Mouse (Mus musculus): ENCODE data around the gene Gm28230. TPM values are rescaled to one million over a fixed set of nuclear protein-coding genes. Genes with fewer than 3 reads are reported as not detected.

Gene Gm28230
- total RNA-seq, 2 experiments from 2014 or later = not detected

DNA sequence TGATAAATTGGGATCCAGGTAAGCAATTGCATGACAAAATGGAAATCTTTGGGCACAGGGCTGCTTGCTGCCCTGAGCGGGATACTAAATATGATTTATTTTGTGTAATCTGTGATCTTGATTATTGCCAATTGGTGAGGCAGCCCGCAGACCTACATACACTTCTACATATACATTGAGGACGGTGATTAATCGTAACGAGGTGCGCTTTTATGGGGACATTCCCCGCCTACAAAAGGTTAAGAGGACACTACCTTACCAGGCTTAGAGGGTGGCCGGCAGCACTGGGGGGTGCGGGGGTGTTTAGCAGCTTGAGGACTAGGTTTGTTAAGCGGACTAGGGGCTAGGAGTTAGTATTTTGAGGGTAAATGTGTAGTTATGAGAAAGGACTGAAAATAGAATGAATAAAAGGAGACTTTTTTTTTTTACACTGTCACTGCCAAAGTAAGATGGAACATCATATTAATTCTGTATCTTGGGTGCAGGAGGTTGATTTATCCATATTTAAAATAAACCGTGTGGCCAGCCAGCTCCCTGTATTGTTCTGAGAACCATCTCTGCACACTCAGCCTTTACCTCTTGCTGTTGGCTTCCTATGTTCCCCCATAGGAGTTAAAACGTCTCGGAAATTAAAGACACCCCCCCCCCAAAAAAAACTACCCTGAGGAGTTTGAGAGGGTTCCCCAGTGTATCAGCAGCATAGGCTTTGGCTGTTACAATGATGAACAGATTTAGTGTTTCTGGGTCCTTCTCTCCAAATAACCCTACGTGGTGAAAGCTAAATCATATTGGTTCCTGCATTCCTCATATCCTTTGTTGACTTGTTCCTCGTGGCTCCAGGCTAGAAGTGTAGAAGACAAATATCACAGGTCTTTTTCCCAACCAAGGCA, 10.4 kb downstream of the Gm28230 start:
- ATAC-seq (replicated peaks; ENCODE audit: low FRiP score, poor library complexity, severe bottlenecking) = no peak

DNA sequence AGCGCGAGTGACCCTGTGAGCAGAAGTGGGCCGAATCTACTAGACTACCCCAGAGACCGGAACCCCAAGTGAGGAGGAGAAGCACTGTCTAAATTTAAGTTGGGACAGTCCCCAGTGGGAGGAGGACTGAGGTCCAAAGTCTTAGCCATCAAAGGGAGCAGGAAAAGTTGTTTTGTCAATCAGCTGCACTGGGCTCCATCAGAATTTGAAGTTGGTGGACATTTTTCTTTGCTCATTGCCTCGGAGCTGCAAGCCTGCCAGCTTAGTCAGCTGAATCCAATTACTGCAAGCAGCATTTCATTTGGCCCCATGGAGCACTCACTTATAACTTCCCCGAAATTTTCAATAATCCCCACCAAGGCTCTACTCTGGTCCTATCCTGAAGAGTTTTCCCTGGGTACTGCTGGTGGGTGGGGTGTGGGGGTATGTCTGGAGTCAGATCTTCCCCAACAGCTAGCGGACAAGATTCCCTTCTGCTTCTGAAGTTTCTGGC, 11.1 kb downstream of the Gm28230 start:
- no peak for ATAC-seq (replicated peaks; ENCODE audit: low FRiP score, poor library complexity, severe bottlenecking)

DNA sequence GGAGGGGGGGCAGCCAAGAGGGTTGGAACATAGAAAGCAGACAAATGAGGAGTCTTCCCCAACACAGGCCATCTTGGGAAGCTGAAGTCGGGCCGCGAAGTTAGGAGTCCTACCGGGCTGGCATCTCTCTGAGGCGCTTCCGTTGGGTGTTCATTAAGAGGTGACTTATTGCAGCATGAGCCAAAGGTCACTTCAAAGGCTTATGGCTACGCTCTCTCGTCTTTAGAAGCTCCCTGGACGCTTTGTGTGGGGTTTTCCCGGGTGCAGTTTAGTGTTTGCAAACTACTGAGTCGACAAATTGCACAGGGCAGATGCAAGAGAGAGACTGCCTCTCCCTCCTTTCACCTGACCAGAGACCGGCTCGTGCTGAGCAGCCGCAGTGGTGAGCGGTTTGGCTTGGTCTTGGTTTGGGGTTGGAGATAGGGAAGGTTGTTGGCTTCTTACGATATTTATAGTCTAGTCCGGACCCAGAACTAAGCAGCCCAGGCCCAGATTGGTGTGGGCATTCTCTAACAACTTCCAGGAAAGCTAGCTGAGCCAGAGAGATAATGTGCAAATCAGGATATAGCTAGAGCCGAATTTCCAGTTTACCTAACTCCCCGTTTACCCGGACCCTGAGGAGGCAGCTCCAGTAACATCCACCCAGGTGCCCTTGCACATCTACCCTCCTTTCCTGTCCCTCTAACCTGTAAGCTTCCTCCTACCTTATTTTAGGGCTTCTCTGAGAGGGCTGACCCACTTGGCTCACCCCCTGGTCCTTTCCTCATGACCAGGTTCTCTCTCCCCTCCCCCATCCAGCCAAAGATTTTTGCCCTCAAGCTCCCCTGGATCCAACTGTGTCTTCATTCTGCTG, 12.3 kb downstream of the Gm28230 start:
- no peak for ATAC-seq (replicated peaks; ENCODE audit: low FRiP score, poor library complexity, severe bottlenecking)

DNA sequence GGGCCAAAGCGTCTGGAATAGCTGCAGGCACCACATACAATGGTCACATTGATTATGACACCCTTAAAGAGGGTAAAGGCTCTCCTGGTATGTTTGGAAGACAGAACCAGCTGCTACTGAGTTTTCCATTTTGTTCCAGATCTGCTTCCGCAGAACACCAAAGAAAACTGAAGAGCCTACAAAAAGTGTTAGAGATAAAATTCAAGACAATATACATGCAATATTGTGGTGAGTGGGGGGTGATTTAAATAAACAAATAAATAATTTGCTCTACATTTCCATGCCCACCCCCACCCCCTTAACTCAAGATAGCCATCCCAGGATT, 12.9 kb downstream of the Gm28230 start:
- no peak for ATAC-seq (replicated peaks; ENCODE audit: low FRiP score, poor library complexity, severe bottlenecking)

DNA sequence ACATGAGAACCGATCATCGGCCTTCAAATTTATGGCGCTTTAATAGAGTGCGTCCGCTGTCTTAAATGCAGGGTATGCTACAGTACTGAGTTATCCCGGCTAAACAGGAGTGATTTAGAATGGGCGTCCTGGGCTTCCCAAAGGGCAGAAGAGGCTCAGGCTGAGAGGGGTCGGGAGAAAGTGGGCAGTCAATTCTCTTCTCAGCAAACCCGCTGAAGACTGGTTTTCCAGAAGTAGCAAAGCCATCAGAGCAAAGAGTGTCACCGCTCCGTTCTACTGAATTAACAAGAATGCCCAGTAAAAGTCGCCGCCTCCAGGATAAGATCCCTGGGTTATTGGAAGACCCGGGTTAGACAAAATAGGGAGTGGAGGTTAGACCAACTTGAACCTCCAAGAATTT, 13.3 kb downstream of the Gm28230 start:
- ATAC-seq (replicated peaks; ENCODE audit: low FRiP score, poor library complexity, severe bottlenecking) = no peak

DNA sequence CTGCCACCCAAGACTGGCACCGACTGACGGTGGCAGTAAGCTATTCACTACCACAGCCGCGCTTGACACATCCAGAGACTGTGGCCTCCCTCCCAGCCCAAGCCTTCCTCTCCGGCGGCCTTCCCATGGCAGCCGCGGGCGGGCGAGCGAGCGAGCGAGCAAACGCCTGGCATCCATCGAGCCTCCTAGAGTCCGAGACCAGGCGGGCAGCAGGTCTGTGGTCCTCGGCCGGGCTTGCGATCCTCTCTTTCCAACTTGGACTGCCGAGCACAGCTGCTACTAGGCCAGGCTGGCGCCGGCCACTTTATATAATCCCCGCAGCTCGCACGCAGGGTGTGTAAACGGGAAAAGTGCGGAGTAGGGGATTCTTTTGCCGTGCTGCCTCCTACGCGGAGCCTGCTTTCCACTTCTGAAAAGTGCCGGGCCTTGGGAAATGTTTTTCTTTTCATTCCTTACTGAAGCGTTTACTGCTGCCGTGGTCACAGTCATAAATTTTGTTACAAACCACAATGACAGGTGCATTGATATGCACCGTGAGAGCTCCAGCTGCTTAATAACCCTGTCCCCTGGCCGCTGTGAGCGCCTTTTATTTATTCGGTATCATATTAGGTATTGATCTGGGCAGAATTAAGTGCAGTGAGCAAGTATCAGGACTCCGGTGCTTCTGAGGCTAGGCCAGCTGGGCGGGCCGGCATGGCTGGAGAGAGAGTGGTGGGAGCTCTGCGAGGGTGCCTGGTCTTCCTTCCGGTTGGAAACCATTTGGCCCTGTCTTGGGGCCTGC, 14.0 kb downstream of the Gm28230 start:
- no peak for ATAC-seq (replicated peaks; ENCODE audit: low FRiP score, poor library complexity, severe bottlenecking)

DNA sequence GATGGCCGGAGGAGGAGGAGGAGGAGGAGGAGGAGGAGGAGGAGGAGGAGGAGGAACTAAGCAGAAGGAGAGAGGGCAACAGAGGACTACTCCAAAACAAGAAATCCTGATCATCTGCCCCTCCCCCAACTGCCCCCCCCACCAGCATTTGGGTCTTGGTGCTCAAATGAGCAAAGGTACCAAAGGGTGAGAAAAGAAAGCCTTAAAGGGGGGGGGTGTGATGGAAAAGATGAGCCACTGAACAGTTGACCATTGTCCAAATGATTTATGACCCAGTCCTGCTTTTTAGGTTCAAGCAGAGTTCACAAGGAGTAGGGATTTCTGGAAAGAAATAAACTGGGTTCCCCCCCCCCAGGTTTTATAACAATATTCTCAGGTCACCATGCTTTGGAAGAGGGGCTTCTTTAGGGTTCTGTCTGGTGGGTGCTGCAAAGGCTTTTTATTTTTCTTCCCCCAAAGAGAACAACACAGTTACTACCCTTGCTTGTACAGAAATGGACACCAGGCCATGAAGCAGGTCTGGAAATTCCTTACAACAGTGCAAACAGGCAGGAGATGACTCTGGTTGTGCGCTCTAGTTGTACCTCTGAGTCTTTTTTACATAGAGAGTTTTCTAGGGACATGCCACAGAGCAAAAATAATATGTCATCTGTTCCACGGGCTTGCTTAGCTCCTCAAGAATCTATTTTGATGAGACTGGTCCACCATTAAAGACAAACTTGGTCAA, 14.9 kb downstream of the Gm28230 start:
- no peak for ATAC-seq (replicated peaks; ENCODE audit: low FRiP score, poor library complexity, severe bottlenecking)

DNA sequence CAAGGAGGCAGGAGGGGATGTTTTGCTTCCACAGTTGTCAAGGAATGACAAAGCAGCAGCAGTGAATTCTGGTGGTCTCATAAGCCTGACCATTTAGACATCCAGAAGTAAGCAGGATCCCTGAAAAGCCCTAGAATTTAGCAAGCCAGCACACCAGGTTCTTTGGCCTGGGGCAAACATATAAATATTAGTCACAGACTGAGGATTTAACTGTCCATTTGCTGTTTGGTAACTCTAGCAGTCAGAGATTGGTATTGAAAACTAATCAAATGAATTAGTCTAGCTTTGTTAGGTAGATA, 15.4 kb downstream of the Gm28230 start:
- ATAC-seq (replicated peaks; ENCODE audit: low FRiP score, poor library complexity, severe bottlenecking) = no peak

DNA sequence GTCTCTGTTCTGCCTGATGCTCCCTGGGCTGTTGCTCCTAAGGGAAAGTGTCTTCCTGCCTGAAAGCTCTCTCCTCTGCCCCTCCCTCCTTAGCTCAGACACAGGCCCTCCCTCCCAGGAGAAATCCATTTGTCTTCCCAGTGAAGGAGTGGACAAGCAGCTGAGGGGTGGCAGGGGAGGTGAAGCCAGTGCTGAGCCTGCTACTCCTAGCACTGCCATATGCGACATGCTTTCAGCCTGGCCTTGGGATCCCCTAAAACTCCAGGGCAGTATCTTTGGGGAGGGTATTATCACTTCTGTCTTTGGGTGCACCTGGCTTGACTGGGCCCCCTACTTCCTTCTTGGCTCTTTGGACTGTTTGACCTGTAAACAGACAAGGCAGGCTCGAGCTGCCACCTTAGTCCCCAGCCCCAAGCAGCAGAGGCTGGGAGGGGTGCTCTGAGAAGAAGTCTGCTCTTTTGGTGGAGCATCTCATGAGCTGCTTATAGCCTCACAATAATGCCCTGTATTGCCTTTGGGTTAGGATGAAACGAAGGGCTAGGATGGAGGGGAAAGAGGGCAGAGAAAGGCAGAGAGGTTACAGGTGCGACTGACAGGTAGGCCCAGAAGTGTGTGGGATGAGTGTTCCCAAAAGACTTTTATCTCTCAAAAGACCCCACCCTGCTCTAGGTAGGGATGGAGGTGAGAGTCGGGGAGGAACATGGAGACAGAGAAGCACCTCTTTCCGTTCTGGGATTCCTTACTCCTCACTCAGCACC, 19.2 kb downstream of the Gm28230 start:
- no peak for ATAC-seq (replicated peaks; ENCODE audit: low FRiP score, poor library complexity, severe bottlenecking)

DNA sequence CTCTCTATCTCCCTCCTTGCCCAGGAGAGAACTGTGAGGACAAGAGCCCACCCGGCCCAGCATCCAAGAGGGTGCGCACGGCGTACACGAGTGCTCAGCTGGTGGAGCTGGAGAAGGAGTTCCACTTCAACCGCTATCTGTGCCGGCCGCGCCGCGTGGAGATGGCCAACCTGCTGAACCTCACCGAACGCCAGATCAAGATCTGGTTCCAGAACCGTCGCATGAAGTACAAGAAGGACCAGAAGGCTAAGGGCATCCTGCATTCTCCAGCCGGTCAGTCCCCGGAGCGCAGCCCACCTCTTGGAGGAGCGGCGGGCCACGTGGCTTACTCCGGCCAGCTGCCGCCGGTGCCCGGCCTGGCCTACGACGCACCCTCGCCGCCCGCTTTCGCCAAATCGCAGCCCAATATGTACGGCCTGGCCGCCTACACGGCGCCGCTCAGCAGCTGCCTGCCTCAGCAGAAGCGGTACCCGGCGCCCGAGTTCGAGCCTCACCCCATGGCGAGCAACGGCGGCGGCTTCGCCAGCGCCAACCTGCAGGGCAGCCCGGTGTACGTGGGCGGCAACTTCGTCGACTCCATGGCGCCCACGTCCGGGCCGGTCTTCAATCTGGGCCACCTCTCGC, 19.9 kb downstream of the Gm28230 start:
- no peak for ATAC-seq (replicated peaks; ENCODE audit: low FRiP score, poor library complexity, severe bottlenecking)

DNA sequence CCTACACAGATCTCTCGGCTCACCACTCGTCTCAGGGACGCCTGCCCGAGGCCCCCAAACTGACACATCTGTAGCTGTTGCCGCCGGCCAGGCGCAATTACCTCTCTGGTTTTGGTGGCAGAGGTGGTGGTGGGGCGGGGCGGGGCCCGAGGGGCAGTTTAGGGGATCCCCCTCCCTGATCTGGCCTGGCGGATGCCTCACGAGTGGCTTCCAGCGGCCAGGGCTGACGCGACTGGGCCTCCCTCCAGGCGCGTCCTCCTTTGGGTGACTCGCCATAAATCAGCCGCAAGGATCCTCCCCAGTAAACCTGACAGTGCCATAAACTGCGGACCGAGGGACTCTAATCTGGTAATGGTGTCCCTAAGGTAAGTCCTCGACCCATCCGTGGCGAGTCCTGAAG, 20.5 kb downstream of the Gm28230 start:
- no peak for ATAC-seq (replicated peaks; ENCODE audit: low FRiP score, poor library complexity, severe bottlenecking)

DNA sequence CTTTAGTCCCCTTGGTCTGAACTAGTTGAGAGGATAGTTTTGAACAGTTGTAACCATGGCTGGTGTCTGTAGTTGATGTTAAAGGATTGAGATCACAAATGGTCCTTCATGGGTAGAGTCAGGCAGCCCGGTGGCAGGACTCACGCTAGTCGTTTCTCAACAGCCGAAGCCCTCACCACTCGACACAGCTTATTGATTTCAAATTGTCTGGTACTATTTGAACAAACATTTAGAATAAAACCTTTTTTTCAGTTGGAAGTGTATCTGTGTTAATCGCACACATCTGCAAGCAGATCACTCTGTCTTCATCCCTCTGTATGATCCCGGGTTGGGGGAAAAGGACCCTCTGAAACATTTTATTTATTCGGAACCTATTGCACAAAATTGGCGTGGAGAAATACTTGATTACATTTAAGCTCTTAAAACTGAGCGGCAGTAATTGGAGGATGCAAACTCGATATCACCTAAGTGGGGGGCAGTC, 21.2 kb downstream of the Gm28230 start:
- ATAC-seq (replicated peaks; ENCODE audit: low FRiP score, poor library complexity, severe bottlenecking) = no peak

DNA sequence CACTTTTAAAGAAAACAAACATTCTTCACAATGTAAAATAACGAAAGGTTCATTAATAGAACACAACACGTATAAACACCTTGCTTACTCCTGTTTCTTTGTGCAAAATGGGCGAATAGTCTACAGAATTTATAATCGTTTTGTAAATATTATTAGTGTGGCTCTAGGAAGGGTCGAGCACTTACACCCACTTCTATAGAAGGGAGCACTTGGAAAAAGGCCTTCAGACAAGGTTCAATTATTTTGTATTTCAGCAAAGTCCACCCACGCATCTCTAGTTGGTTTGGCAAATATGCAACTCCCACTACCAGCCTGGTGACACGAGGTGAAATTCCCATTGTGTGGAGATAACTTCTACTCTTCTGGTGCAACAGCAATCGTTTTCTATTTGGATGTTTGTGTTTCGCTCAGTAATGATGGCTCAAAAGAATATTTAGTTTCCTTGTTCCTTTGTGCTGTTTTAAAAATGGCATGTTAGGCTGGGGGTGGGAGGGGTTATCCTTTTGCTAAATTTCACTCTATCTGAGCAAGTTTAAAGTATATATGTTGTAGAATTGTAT, 22.0 kb downstream of the Gm28230 start:
- no peak for ATAC-seq (replicated peaks; ENCODE audit: low FRiP score, poor library complexity, severe bottlenecking)

DNA sequence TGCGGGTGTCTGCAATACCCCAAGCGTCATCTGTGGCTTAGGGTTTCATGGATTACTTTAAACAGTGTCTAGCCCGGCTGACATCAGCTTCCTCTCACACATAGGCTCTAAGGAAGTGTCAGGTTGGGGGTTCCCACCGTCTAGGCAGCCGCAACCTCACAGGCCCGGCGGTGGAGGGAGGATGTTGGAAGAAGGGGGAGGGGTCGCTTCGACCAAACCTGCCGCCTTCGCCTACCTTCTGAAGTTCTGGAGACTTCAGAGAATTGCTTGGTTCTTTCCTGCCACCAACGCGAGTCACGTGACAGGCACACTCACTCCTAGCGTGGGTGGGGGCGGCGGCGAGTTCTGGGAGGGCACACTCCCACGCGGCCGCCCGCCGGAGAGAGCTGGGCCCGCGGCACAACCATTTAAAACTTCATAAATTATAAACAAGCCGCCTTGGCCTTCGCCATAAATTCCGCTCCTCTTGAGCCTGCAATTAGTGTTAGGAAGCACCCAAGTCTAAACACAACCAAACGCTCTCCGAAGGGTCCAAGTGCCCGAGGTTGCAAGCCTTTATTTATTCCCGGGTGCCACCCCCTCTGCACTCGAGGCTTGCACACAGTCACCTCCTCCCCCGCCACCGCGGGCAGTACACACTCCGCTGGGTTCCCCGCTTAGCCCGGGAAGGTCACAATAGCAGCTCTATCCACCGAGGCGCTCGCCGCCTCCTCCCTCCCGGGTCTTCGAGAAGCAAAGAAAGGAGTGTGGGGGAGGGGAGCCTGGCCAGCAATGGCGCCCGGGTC, 23.0 kb downstream of the Gm28230 start:
- ATAC-seq (replicated peaks; ENCODE audit: low FRiP score, poor library complexity, severe bottlenecking) = no peak

DNA sequence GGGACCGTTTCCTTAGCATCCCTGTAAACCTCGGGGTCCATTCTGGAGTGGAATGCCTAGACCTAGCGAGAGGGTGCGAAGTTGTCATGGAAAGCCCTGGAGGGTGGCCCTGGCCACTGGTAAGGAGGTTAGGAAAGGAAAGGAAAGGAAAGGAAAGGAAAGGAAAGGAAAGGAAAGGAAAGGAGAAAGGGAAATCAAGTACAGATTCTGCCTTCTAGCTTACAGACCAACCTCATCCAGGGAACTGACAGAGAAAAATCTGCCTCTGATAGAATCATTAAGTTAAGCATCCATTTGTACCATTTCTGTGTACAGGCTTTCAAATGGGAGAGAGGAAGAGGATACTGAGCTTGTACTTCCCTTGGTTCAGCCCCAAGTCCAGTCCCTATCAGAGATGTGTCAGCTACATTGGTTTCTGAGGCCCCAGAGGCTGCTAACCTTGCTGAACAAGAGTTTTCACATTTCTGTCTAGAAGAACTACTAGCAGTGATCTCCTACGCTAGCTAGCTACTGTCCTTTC, 24.3 kb downstream of the Gm28230 start:
- ATAC-seq (replicated peaks; ENCODE audit: low FRiP score, poor library complexity, severe bottlenecking) = no peak

DNA sequence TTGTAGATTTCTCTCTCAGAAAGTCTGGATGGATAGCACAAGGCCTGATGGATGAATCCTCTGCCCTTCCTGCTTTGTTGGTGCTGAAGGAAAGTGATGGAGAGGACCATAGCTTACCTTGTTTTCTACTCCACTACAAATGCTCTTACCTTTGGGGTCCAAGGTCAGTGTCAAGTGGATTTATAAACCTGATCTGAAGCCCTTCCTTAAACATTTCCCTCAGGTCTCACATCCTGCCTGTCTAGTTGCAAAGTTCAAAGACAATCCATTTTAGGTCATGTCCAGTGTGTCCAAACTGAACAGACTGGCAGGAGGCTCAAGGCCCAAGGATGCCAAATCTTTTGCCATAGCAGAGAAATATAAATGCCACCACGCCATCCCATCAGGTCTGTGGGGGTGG, 25.3 kb downstream of the Gm28230 start:
- no peak for ATAC-seq (replicated peaks; ENCODE audit: low FRiP score, poor library complexity, severe bottlenecking)
